Mouse (Mus musculus) left cerebral cortex, postnatal 10 days (tissue): ENCODE measurements at regions not wholly inside any gene's neighbourhood (a gene's known extent, or its start where the extent isn't known, plus 50 kb on each side); places are given as distances from the start of the nearest gene placed in this dataset.

Experiments
- DNase-seq, 2 experiments: peaks; one replicate each; pipeline ENCODE4 v3.0.0; 2021 to 2022; ENCODE audit warnings: low spot score in 2 of 2, mixed read lengths in 1 of 2; ENCODE audit errors: extremely low spot score in 1 of 2
- intact Hi-C: fragments of 180-260 bp; cut with DNase I; formaldehyde crosslinking; loops from one replicate; pipeline ENCODE4 v1.15.1; 2025

DNA sequence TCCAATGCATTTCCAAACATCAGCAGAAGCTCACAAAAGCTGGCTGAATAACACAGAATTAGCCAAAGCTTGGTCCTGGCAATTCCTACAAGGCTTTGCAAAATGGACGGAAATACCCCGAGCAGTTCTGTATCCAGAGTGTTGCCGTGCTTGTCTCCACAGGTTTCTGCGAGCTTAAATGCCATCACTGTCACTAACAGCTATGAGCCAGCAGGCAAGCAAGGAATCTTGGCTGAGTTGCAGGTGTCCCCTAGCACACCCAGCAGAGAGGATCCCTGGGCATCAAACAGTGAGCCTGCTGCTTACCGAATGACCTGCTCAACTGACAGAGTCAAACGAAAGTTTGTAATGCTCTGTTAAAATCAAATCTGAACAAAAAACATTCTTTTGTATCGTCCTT, 226.0 kb upstream of the Elac2 start:
- peak; percentile 10 to 27 for DNase-seq
- intact Hi-C loops: no loop called here

- intact Hi-C loops: no loop called here
Observed at GRCm38 (mm10) chr11:64754076-64754475, 224.8 kb upstream of the Elac2 start.

DNA sequence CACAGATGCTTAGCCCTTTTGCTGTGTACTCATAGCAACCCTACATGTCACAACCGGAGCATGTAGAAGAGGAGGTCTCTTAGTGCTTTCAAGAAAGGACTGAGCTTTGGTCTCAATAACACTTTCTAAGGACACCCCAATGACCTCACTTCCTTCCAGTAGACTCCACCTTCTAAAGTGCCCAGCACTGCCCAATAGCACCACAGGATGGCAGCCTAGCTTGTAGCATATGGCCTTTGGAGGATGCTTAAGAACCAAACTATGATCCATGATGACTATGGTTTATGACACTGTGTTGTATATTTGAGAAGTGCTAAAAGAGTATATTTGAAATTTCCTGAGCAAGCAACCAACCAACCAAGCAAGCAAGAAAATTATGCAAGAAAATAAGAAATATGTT, 223.3 kb upstream of the Elac2 start:
- intact Hi-C loops: no loop called here

More at GRCm38 (mm10) chr11:64754076-64754475, 224.8 kb upstream of the Elac2 start:
- DNase-seq: no peak

DNA sequence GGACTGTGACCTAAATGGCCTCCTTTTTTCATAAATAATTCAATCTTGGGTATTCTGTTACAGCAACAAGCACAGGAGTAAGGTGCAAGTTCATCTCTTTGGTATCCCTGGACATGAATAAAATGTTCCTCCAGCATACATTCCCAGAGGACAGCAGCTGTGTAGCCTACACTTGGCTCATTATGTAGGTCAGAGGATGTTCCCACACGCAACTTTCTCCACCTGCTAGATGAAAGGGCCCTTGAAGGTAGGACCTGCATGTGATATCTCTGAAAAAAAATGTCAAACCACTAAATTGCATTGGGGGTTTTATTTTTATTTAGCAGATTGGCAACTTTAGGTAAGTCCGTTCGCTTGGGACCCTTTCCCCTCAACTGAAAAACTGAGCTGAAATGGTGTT, 218.2 kb upstream of the Elac2 start:
- no peak for DNase-seq
- intact Hi-C loops: no loop called here

More for the DNA sequence above, 223.3 kb upstream of the Elac2 start:
- DNase-seq: no peak

- no peak for DNase-seq
- intact Hi-C loops: no loop called here
Observed at GRCm38 (mm10) chr11:64762755-64763154, 216.1 kb upstream of the Elac2 start.

- DNase-seq: no peak
- intact Hi-C loops: no loop called here
Observed at GRCm38 (mm10) chr11:64764056-64764455, 214.8 kb upstream of the Elac2 start.

GRCm38 (mm10) chr11:64776691-64777090, 202.1 kb upstream of the Elac2 start:
- intact Hi-C loops: no loop called here
- peak; percentile 16 to 46 for DNase-seq

DNA sequence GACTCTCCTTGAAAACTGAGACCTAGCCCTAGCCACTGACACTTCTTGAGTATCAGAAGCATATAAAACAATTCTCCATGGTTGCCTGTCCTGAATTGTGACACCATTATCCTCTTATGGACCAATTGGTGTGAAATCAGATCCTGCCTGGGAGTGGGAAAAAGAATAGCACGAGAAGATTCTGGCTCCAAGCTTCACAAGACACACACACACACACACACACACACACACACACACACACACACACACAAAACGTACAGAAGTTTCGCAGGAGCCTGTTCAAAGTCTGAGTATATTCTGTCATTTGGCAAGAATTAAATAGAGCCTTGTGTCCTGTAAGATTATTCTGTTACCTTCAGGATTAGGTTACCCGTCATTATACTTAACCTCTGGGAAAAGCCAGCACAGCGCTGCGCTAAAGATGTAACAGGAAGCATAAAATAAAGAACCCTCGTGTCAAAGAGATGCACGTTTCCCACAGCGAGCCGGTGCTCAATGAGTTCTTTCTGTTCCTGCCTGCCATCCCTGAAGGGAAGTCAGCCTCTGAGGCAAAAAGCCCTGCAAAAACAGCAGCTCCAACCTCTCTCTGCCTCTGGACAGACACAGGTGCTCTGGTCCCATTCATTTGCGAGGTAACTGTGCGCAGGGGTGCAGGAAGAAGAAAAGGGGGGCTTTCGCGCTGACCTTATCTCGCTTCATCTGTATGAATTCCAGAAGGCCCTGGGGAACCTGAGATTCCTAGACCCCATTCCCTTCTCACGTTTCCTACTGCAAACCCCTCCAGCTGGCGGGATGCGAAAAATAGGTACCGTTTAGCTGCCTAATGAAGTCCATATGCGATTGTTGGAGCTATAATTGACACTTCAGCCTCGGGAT, 178.4 kb upstream of the Elac2 start:
- no peak for DNase-seq
- intact Hi-C loops: no loop called here

DNA sequence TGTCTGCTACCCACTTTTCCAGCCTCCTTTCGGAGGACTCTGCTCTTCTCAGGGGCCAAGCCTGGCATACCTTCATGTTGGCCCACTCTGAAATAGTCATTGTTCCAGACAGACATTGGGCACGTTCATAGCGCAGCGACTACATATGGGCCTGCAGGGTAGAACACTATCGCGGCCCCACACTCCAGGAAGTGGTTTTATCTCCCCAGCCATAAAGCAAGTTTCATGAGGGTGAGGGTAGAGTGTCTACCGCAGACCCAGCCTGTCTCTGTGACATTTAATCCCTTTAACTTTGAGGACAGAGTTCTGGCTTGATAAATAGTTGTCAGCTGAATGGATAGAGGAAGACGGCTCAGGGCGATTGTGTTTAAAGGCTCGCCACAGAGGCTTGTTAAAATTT, 177.5 kb upstream of the Elac2 start:
- intact Hi-C loops: no loop called here
- no peak for DNase-seq

- DNase-seq: no peak
- intact Hi-C loops: no loop called here
Observed at GRCm38 (mm10) chr11:64805567-64805966, 173.3 kb upstream of the Elac2 start.

DNA sequence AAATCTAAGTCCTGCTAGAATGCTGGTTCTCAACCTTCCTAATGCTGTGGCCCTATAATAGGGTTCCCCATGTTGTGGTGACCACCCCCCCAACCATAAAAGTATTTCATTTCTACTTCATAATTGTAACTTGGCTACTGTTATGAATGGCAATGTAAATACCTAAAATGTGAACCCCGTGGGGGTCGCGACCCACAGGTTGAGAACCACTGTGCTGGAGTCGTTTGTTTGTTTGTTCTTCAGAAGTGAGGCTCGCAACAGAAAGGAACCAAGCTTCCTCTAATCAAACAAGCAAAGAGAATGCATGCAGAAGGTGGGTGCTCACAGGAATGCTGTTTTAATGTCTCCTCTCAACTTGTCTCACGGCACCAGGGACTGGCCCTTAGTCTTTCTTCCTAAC, 166.4 kb upstream of the Elac2 start:
- intact Hi-C loops: no loop called here

GRCm38 (mm10) chr11:64829429-64829828, 149.4 kb upstream of the Elac2 start:
- intact Hi-C loops: no loop called here
- no peak for DNase-seq

More for the DNA sequence above, 166.4 kb upstream of the Elac2 start:
- DNase-seq: no peak

GRCm38 (mm10) chr11:64832453-64832852, 146.4 kb upstream of the Elac2 start:
- intact Hi-C loops: no loop called here
- no peak for DNase-seq

DNA sequence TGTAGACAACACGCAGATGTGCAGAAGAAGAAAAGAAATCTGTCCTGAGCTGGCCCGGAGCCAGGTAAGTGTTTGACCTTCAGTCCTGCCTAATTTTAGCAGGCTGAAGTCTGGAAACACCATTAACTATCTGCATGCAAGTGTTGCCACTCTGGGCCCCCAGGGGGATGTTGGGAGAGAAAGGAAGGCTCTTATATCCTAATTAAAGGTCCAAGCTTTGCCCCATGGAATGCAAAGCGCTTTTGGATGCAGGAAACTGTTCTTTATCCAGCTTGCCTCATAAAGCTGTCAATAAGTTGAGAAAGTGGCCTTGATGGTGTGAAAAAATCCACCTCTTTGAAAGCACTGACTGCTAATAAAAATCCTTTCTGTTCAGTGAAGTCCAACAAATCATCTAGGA, 145.1 kb upstream of the Elac2 start:
- no peak for DNase-seq
- intact Hi-C loops: no loop called here

DNA sequence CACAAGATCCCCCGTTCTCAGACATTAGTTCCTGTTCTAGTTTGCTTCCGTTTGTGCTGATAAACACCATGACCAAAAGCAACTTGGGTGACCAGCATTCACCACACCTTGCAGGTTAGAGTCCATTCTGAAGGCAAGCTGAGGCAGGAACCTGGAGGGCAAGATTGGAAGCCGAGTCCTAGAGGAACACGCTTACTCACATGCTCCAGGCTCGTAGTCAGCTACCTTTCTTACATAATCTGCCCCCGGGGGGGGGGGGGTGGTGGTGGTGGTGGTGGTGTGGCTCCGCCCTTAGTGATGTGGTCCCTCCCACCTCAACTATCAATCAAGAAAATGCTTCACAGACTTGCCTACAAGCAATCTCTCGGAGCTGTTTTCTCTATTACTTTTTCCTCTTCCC, 142.1 kb upstream of the Elac2 start:
- DNase-seq: no peak
- intact Hi-C loops: no loop called here

- intact Hi-C loops: no loop called here
- no peak for DNase-seq
Observed at GRCm38 (mm10) chr11:64841092-64841491, 137.7 kb upstream of the Elac2 start.

GRCm38 (mm10) chr11:64842775-64843530, 135.9 kb upstream of the Elac2 start:
- no peak for DNase-seq
- intact Hi-C loops: no loop called here

DNA sequence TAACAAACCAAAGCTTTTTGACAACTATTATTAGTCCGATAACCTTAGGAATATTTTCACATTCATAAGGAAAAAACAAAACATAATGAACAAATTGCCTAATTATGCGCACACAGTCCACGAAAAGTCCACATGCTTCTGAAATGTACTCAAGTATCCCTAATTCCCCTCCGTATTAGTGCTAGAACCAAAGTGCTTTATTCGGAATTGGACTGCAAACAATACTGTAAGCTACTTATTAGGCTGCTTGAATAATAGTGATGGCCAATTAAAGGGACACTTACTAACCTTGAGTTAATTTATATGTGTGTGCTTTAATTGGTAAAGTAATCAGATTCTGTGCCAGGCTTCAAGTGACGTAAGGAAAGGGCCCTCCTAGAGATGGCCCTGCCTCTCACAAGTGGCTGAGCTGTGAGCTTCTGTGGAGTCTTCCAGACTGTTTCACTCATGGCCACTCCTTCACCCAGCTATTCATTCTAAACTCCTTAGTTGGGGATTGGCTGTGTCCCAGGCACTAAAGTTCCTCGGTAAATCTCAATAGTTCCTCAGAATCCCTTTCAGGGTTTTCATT, 132.2 kb upstream of the Elac2 start:
- no peak for DNase-seq
- intact Hi-C loops: no loop called here

GRCm38 (mm10) chr11:64859636-64860035, 119.2 kb upstream of the Elac2 start:
- no peak for DNase-seq
- intact Hi-C loops: no loop called here

GRCm38 (mm10) chr11:64880674-64881073, 98.2 kb upstream of the Elac2 start:
- DNase-seq: no peak
- intact Hi-C loops: no loop called here
